Mouse (Mus musculus) lung, postnatal 0 days (tissue): ENCODE measurements around the gene Ptf1a. TPM values are rescaled to one million over a fixed set of nuclear protein-coding genes. Genes with fewer than 3 reads are reported as not detected.

Experiments used
- ATAC-seq: fragments of 200-750 bp; cut with Nextera tagmentation; 2 replicates; pipeline ENCODE4 v1.8.0; 2017; ENCODE audit warnings: moderate library complexity
- DNase-seq: peaks from one replicate; pipeline ENCODE4 v3.0.0-alpha.2; 2016; ENCODE audit warnings: low spot score
- H3K27ac ChIP-seq: fragments of 300-500 bp; sonication (generic); 2 replicates; pipeline ENCODE4 v1.5.1; 2014; ENCODE audit warnings: antibody characterized with exemption, mild to moderate bottlenecking, low read length, mixed read lengths
- H3K27me3 ChIP-seq: fragments of 300-500 bp; sonication (generic); replicated peaks from 2 replicates; pipeline ENCODE4 v1.6.1; 2014; ENCODE audit warnings: low read length, mixed read lengths; ENCODE audit not compliant: insufficient read depth
- H3K36me3 ChIP-seq: fragments of 300-500 bp; sonication (generic); 2 replicates; pipeline ENCODE4 v1.6.1; 2014; ENCODE audit warnings: low read length, mixed read lengths; ENCODE audit not compliant: insufficient read depth
- H3K4me1 ChIP-seq: fragments of 300-500 bp; sonication (generic); 2 replicates; pipeline ENCODE4 v1.6.1; 2014; ENCODE audit warnings: antibody characterized with exemption, low read depth, low read length, mixed read lengths; ENCODE audit not compliant: insufficient read depth
- H3K4me2 ChIP-seq: fragments of 300-500 bp; sonication (generic); replicated peaks from 2 replicates; pipeline ENCODE4 v1.6.1; 2014; ENCODE audit warnings: low read depth, mild to moderate bottlenecking, low read length, moderate library complexity, mixed read lengths
- H3K4me3 ChIP-seq: fragments of 300-500 bp; sonication (generic); 2 replicates; pipeline ENCODE4 v1.5.1; 2014; ENCODE audit warnings: low read depth, low read length
- H3K9ac ChIP-seq: fragments of 300-500 bp; sonication (generic); replicated peaks from 2 replicates; pipeline ENCODE4 v1.6.1; 2014; ENCODE audit warnings: low read depth, mild to moderate bottlenecking
- H3K9me3 ChIP-seq: fragments of 300-500 bp; sonication (generic); 2 replicates; pipeline ENCODE4 v1.6.1; 2016; ENCODE audit warnings: low read length, mixed read lengths
- CTCF ChIP-seq: IDR thresholded peaks from 2 replicates; pipeline ENCODE4 v1.5.1; 2016; ENCODE audit warnings: antibody characterized with exemption, mild to moderate bottlenecking
- EP300 ChIP-seq: IDR thresholded peaks from 2 replicates; pipeline ENCODE4 v1.6.1; 2016; ENCODE audit warnings: antibody characterized with exemption, mild to moderate bottlenecking, control low read depth
- WGBS: fragments of 180-500 bp; shearing (Covaris S2); extraction: QIAGEN DNeasy Blood & Tissue Kit; methylation state at CpG from one replicate; pipeline ENCODE4 v1.1.7; 2014; 5-methylcytosine and 5-hydroxymethylcytosine counted together
- polyA plus RNA-seq: library from polyadenylated mRNA; unstranded; fragments of >200 nt; fragmentation: Nextera tagmentation; extraction: Ambion mirVana; gene quantifications from 2 replicates; pipeline ENCODE4 v1.2.1, GENCODE M21; 2015

Ptf1a gene
- polyA plus RNA-seq: not detected in 2 replicates

GRCm38 (mm10) chr2:19444931-19445831 lies at the start of gene Ptf1a:
Gene Ptf1a, plus strand, starts transcription at chr2:19445663.
- Histone ChIP-seq H3K4me3 (0 out of 2 replicates have a peak within 1 kb of the TSS, but pooled peaks have one; percentile 2), H3K27ac (no peak within 1 kb of the TSS), H3K9ac (no peak within 1 kb of the TSS), H3K9me3 (no peaks in the 10 kb centered on the region), H3K4me2 (peak within 1 kb of the TSS; percentile 14; the same call in 1 of the 2 replicates), H3K36me3 (no peaks in the 10 kb centered on the region), H3K27me3 (peaks cover 34% of the 10 kb centered on the region), H3K4me1 (no peaks in the 10 kb centered on the region)
- ATAC-seq (no peak; the same call in 1 of the 2 replicates), DNase-seq (no peak)
- TF ChIP-seq EP300: no peak
- TF ChIP-seq CTCF: no peak
- 2% methylated on average over 52 of the region's 53 CpGs for WGBS

GRCm38 (mm10) chr2:19405409-19405808 lies 40.1 kb upstream of the Ptf1a start:
- H3K4me3 ChIP-seq: no peak overlapping the region
- no peak overlapping the region for H3K9ac ChIP-seq
- DNase-seq (no peak), ATAC-seq (no peak)
- no peak overlapping the region for H3K27ac ChIP-seq
- WGBS: 51% methylated on average over 5 of the region's 5 CpGs
- no peaks in the 10 kb centered on the region for H3K9me3 ChIP-seq
- H3K4me2 ChIP-seq: no peak overlapping the region
- no peaks in the 10 kb centered on the region for H3K27me3 ChIP-seq
- H3K4me1 ChIP-seq: no peaks in the 10 kb centered on the region
- H3K36me3 ChIP-seq: no peaks in the 10 kb centered on the region
- TF ChIP-seq CTCF: no peak
- TF ChIP-seq EP300: no peak

DNA sequence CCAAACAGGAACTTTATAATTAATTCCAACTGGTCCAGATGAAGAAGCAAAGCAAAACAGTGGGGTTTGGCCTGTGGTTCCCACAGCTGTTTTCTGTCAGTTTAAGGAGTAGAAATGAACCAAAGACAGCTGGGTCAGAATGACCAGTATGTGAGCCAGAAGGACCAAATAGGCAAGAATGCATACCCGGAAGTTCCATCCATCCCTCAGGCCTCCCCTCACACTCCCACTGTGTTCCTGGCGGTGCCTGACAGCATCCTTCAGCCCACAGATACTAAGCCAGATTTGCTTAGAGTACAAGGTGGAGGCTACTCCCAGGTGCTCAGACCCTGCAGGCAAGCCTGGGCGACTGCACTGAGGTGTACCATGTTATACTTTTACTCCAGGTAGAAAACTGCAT lies 38.9 kb upstream of the Ptf1a start:
- Histone ChIP-seq H3K4me1 (no peaks in the 10 kb centered on the region), H3K4me2 (no peak overlapping the region), H3K9me3 (no peaks in the 10 kb centered on the region), H3K36me3 (no peaks in the 10 kb centered on the region), H3K27ac (no peak overlapping the region), H3K9ac (no peak overlapping the region), H3K27me3 (no peaks in the 10 kb centered on the region), H3K4me3 (no peak overlapping the region)
- ATAC-seq: peak; percentile 30; the same call in 1 of the 2 replicates
- TF ChIP-seq CTCF: no peak
- no peak for TF ChIP-seq EP300
- DNase-seq: peak; percentile 20
- 47% methylated on average over 3 of the region's 3 CpGs for WGBS

GRCm38 (mm10) chr2:19414222-19414965 lies 31.1 kb upstream of the Ptf1a start:
- Histone ChIP-seq H3K4me3 (0 out of 2 replicates have a peak overlapping the region, but pooled peaks have one; percentile 1), H3K27me3 (no peaks in the 10 kb centered on the region), H3K9me3 (no peaks in the 10 kb centered on the region), H3K4me2 (peak overlapping the region; percentile 40), H3K4me1 (peaks cover 4% of the 10 kb centered on the region; the same call in 1 of the 2 replicates), H3K9ac (no peak overlapping the region), H3K27ac (no peak overlapping the region), H3K36me3 (no peaks in the 10 kb centered on the region)
- peak; percentile 26 for DNase-seq
- 0 out of 2 replicates have a peak, but pooled peaks have one; percentile 26 for ATAC-seq
- 21% methylated on average over 19 of the region's 19 CpGs for WGBS
- TF ChIP-seq EP300 (no peak), CTCF (peak; percentile 80)

GRCm38 (mm10) chr2:19415063-19415521 lies 30.4 kb upstream of the Ptf1a start:
- Histone ChIP-seq H3K9me3 (no peaks in the 10 kb centered on the region), H3K4me3 (0 out of 2 replicates have a peak overlapping the region, but pooled peaks have one; percentile 1), H3K27ac (no peak overlapping the region), H3K9ac (no peak overlapping the region), H3K27me3 (no peaks in the 10 kb centered on the region), H3K4me2 (peak overlapping the region; percentile 40), H3K4me1 (peaks cover 4% of the 10 kb centered on the region; the same call in 1 of the 2 replicates), H3K36me3 (no peaks in the 10 kb centered on the region)
- TF ChIP-seq EP300 (no peak), CTCF (peak; percentile 82)
- DNase-seq: peak; percentile 79
- ATAC-seq: peak; percentile 47; the same call in 1 of the 2 replicates
- under 1% methylated on average over 6 of the region's 6 CpGs for WGBS

GRCm38 (mm10) chr2:19416066-19416465 lies 29.4 kb upstream of the Ptf1a start:
- WGBS: 60% methylated on average over 6 of the region's 6 CpGs
- ATAC-seq (no peak), DNase-seq (no peak)
- Histone ChIP-seq H3K36me3 (no peaks in the 10 kb centered on the region), H3K27me3 (no peaks in the 10 kb centered on the region), H3K9me3 (no peaks in the 10 kb centered on the region), H3K4me1 (peaks cover 4% of the 10 kb centered on the region; the same call in 1 of the 2 replicates), H3K9ac (no peak overlapping the region), H3K27ac (no peak overlapping the region), H3K4me2 (no peak overlapping the region), H3K4me3 (no peak overlapping the region)
- TF ChIP-seq CTCF (no peak), EP300 (no peak)
